Comparison of ENCODE assay signal across 10 mouse cellular contexts in the genomic region with DNA sequence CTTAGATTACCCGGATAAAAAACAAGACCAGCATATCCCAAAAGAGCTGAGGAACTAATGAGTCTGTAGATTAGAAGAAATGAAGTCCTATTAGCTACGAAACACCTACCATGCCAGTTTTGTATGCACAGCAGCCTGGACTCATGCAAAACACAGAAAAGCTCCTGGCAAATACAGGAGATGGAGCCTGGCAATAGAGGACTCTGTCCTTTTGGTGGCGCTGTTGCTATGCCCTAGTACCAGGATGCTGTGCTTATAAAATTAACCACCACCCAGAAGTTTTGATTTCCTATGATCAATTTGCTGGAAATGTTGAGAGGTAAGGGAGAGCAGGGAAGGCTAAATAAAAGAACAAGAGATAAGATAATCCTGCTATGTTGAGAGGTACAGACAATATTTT.
A peak's percentile ranks its signal among the peaks of the same experiment; 100 is the strongest.
DNase-seq lines count a peak whose midpoint lies in the region; ATAC-seq and TF ChIP-seq lines count a peak whose summit lies in the region.
"Had no signal": no experiment of that assay in that cellular context is flagged by ENCODE, and none has a peak within 500 bp of the region (broad histone marks: within the 10 kb centered on the region; RNA-seq: fewer than 3 reads in every experiment).

No protein-coding gene starts in this region.

- no peaks in the 10 kb centered on the region for H3K36me3 ChIP-seq in kidney, adult 2 months (ENCODE audit: control insufficient read depth, insufficient read depth, low read length)
- H3K36me3 ChIP-seq in kidney, embryonic 15.5 days, result peaks cover 5% of the 10 kb centered on the region; the same call in 1 of the 2 replicates

- ATAC-seq in kidney, embryonic 15.5 days (replicated peaks; ENCODE audit: low FRiP score), result no peak

- no peak for TF ChIP-seq POLR2A in kidney, adult 2 months (IDR thresholded peaks at IDR 0.05; ENCODE audit: low read depth, low read length)

- H3K27me3 ChIP-seq in kidney, adult 2 months (replicated peaks; ENCODE audit: control insufficient read depth, insufficient read depth, low read length), result no peaks in the 10 kb centered on the region; the same call in 1 of the 2 replicates
- no peaks in the 10 kb centered on the region for H3K27me3 ChIP-seq in kidney, embryonic 15.5 days
- H3K27me3 ChIP-seq: megakaryocyte, embryonic 14.5 days had no signal

- 0 out of 2 replicates have a peak, but pooled peaks have one; percentile 17 for TF ChIP-seq CTCF in kidney, adult 2 months (conservative IDR thresholded peaks at IDR 0.05; ENCODE audit: insufficient read depth, insufficient read length, low read depth, low read length)

- H3K9me3 ChIP-seq in kidney, embryonic 15.5 days (replicated peaks), result no peaks in the 10 kb centered on the region

- no peaks in the 10 kb centered on the region for H3K4me1 ChIP-seq in kidney, adult 2 months (ENCODE audit: control insufficient read depth, insufficient read depth, low read length)
- H3K4me1 ChIP-seq in kidney, embryonic 15.5 days, result no peaks in the 10 kb centered on the region
- H3K4me1 ChIP-seq: megakaryocyte, embryonic 14.5 days had no signal

- WGBS in kidney, adult 2 months, result 69% methylated on average over 3 of the region's 3 CpGs
- 62% methylated on average over 3 of the region's 3 CpGs for WGBS in kidney, embryonic 15.5 days

- no peak overlapping the region for H3K4me3 ChIP-seq in kidney, adult 2 months (ENCODE audit: insufficient read depth, low read depth, low read length)
- H3K4me3 ChIP-seq in kidney, embryonic 15.5 days (replicated peaks), result no peak overlapping the region
- H3K4me3 ChIP-seq: megakaryocyte, embryonic 14.5 days had no signal

- no peak overlapping the region for H3K9ac ChIP-seq in kidney, embryonic 15.5 days

- H3K4me2 ChIP-seq in kidney, embryonic 15.5 days, result no peak overlapping the region

- DNase-seq in kidney, adult 2 months, result no peak
- no peak for DNase-seq in kidney, adult 8-10 months
- peak; percentile 48 for DNase-seq in R1 (ENCODE audit: low read depth, low spot score)
- peak; percentile 41 to 43 for DNase-seq in frontal cortex, postnatal 25 days (ENCODE audit: low spot score in 2 of 2)
- DNase-seq in lung, postnatal 36 days, result peak; percentile 25
- DNase-seq in ovary, postnatal 14 days (ENCODE audit: low spot score), result no peak
- no peak for DNase-seq in cerebellum, adult 8-10 months
- DNase-seq: thymus, adult 2 months had no signal

- no peak overlapping the region for H3K27ac ChIP-seq in kidney, adult 2 months (ENCODE audit: insufficient read depth, low read depth, low read length)
- no peak overlapping the region for H3K27ac ChIP-seq in kidney, embryonic 15.5 days

Comparison
In these comparisons a context has a peak if more than half of its experiments do, and no peak if none do; other contexts are left out.
1. DNase-seq: peak in R1 (single experiment), frontal cortex, postnatal 25 days (2 of 2) and lung, postnatal 36 days (single experiment); none in kidney, adult 2 months (single experiment), kidney, adult 8-10 months (0 of 2), ovary, postnatal 14 days (single experiment) and cerebellum, adult 8-10 months (single experiment).